Mouse (Mus musculus): Measurements from ENCODE around the gene Arsk.

- TF ChIP-seq POLR2A (IDR thresholded peaks at IDR 0.05; ENCODE audit: insufficient read depth, low read depth, low read length): no peak
- no peak for TF ChIP-seq CTCF (IDR thresholded peaks at IDR 0.05; ENCODE audit: insufficient read depth, low read depth, low read length)
Measured at GRCm38 (mm10) chr13:76141117-76141808, 42.8 kb upstream of the Arsk start.

Measured in olfactory bulb, adult 2 months (tissue).